Mouse (Mus musculus): ENCODE data around the gene Fntb. TPM values are rescaled to one million over a fixed set of nuclear protein-coding genes. Genes with fewer than 3 reads are reported as not detected.

Fntb gene
- total and polyA plus RNA-seq, 3 experiments: 11.7 to 28.5 TPM; not detected in 1

DNA sequence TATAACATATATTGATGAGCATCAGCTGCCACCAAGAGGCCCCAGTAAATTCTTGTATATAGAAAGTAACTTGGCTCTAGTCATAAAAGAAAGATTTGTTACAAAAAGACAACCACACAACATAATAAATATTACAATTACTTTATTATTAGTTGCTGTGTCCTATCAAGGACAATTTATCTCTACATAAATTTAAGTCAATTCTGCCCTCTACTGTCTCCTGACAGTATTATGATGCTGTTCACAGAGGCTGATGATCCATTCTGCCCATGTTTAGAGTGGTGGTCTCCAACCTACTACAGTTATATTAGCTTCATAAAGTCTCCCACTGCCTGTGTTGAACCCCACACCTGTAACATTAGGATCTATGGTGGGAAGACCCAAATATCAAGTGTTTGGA is 44.8 kb upstream of the Fntb start:
- H3K27me3 ChIP-seq (ENCODE audit: control insufficient read depth in 1 of 2, insufficient read depth in 2 of 2, low read length in 2 of 2): no peaks in the 10 kb centered on the region
- no peaks in the 10 kb centered on the region for H3K79me2 ChIP-seq (ENCODE audit: control insufficient read depth, insufficient read depth, low read length, poor library complexity)
- no peaks in the 10 kb centered on the region for H3K9me3 ChIP-seq (replicated peaks; ENCODE audit: insufficient read depth, low read length)
- peaks cover 0 to 3% of the 10 kb centered on the region in 2 experiments; a peak in 1 of 4 replicates for H3K4me1 ChIP-seq (ENCODE audit: control insufficient read depth in 1 of 2, insufficient read depth in 2 of 2, low read length in 2 of 2)
- no peak overlapping the region for H3K9ac ChIP-seq (ENCODE audit: control insufficient read depth, low read depth, low read length, poor library complexity, severe bottlenecking)
- no peak overlapping the region for H3K27ac ChIP-seq (ENCODE audit: control insufficient read depth, low read depth, low read length)
- TF ChIP-seq CTCF (IDR thresholded peaks at IDR 0.05 in 2 of 3, conservative IDR thresholded peaks at IDR 0.05 in 1 of 3; ENCODE audit: control insufficient read depth in 1 of 3, insufficient read depth in 1 of 3, low read depth in 2 of 3, low read length in 3 of 3, poor library complexity in 1 of 3, severe bottlenecking in 1 of 3) (peak in 2 of 3 experiments; percentile 39 to 74; a peak in 4 of 6 replicates), CHD1 (IDR thresholded peaks at IDR 0.05; ENCODE audit: low read depth, low read length) (no peak), POLR2AphosphoS2 (IDR thresholded peaks at IDR 0.05; ENCODE audit: low read length) (no peak), RAD21 (IDR thresholded peaks at IDR 0.05; ENCODE audit: low read depth, low read length) (peak; percentile 89), USF2 (IDR thresholded peaks at IDR 0.05; ENCODE audit: borderline replicate concordance in 1 of 2, insufficient read depth in 1 of 2, low read depth in 1 of 2, low read length in 2 of 2) (no peak), TBP (IDR thresholded peaks at IDR 0.05; ENCODE audit: low read depth, low read length) (no peak), TAL1 (IDR thresholded peaks at IDR 0.05; ENCODE audit: low read length) (no peak), MXI1 (IDR thresholded peaks at IDR 0.05; ENCODE audit: low read depth, low read length) (no peak), SMC3 (IDR thresholded peaks at IDR 0.05; ENCODE audit: low read depth, low read length) (peak; percentile 71), ZC3H11A (IDR thresholded peaks at IDR 0.05; ENCODE audit: low read depth, low read length) (peak; percentile 78)
- no peaks in the 10 kb centered on the region for H3K36me3 ChIP-seq (ENCODE audit: control insufficient read depth in 1 of 2, insufficient read depth in 2 of 2, low read length in 2 of 2)
- H3K4me3 ChIP-seq (ENCODE audit: control insufficient read depth in 1 of 2, insufficient read depth in 1 of 2, low read depth in 2 of 2, low read length in 2 of 2): no peak overlapping the region
- peak; percentile 32 for DNase-seq (ENCODE audit: low read depth, low spot score)

DNA sequence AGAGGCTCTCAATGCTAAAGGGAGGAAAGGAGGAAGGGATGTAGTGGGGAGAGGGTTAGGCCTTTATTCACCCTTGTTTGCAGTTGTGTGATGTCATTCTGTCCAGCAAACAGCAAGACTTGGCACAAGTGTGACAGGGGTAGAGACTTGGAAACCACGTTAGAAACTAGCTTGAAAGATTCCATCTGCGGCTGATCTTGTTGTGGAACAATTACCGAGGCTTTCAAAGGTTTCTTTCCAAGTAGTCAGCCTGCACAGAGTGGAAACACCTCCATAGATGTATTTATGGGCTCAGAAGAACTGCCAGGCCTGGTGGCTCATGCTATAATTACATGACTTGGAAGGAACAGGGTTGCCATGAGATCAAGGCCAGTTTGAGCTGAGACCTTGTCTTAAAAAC is 43.4 kb upstream of the Fntb start:
- TF ChIP-seq USF2 (IDR thresholded peaks at IDR 0.05; ENCODE audit: borderline replicate concordance in 1 of 2, insufficient read depth in 1 of 2, low read depth in 1 of 2, low read length in 2 of 2) (no peak), POLR2A (IDR thresholded peaks at IDR 0.05; ENCODE audit: control insufficient read depth in 1 of 2, insufficient read depth in 1 of 2, low read depth in 1 of 2, low read length in 2 of 2, poor library complexity in 1 of 2) (no peak), HCFC1 (IDR thresholded peaks at IDR 0.05; ENCODE audit: low read depth, low read length) (no peak), CHD2 (IDR thresholded peaks at IDR 0.05; ENCODE audit: low read length) (no peak), ZMIZ1 (IDR thresholded peaks at IDR 0.05; ENCODE audit: low read depth, low read length) (no peak), RAD21 (IDR thresholded peaks at IDR 0.05; ENCODE audit: low read depth, low read length) (no peak), TAL1 (IDR thresholded peaks at IDR 0.05; ENCODE audit: low read length) (no peak), SIN3A (IDR thresholded peaks at IDR 0.05; ENCODE audit: low read length) (no peak), SMC3 (IDR thresholded peaks at IDR 0.05; ENCODE audit: low read depth, low read length) (no peak), ELF1 (IDR thresholded peaks at IDR 0.05; ENCODE audit: low read depth, low read length) (no peak), BHLHE40 (IDR thresholded peaks at IDR 0.05; ENCODE audit: borderline replicate concordance, low read depth, low read length) (no peak), TBP (IDR thresholded peaks at IDR 0.05; ENCODE audit: low read depth, low read length) (no peak), TCF12 (IDR thresholded peaks at IDR 0.05; ENCODE audit: low read depth, low read length) (no peak)
- no peak for DNase-seq (ENCODE audit: low read depth, low spot score)
- Histone ChIP-seq H3K36me3 (ENCODE audit: control insufficient read depth in 1 of 2, insufficient read depth in 2 of 2, low read length in 2 of 2) (no peaks in the 10 kb centered on the region), H3K4me1 (ENCODE audit: control insufficient read depth in 1 of 2, insufficient read depth in 2 of 2, low read length in 2 of 2) (peaks cover 0 to 3% of the 10 kb centered on the region in 2 experiments; a peak in 1 of 4 replicates), H3K79me2 (ENCODE audit: control insufficient read depth, insufficient read depth, low read length, poor library complexity) (no peaks in the 10 kb centered on the region), H3K4me3 (ENCODE audit: control insufficient read depth in 1 of 2, insufficient read depth in 1 of 2, low read depth in 2 of 2, low read length in 2 of 2) (no peak overlapping the region), H3K27me3 (ENCODE audit: control insufficient read depth in 1 of 2, insufficient read depth in 2 of 2, low read length in 2 of 2) (no peaks in the 10 kb centered on the region), H3K9ac (ENCODE audit: control insufficient read depth, low read depth, low read length, poor library complexity, severe bottlenecking) (no peak overlapping the region), H3K9me3 (replicated peaks; ENCODE audit: insufficient read depth, low read length) (no peaks in the 10 kb centered on the region), H3K27ac (ENCODE audit: control insufficient read depth, low read depth, low read length) (no peak overlapping the region)
